Comparison of ENCODE assay signal across 19 mouse cellular contexts in genomic region chr4:76325646-76326045, GRCm38 (mm10).
DNase-seq lines count a peak whose midpoint lies in the region; ATAC-seq and TF ChIP-seq lines count a peak whose summit lies in the region.
"Had no signal": no experiment of that assay in that cellular context is flagged by ENCODE, and none has a peak within 500 bp of the region (broad histone marks: within the 10 kb centered on the region; RNA-seq: fewer than 3 reads in every experiment).

No protein-coding gene starts in this region.

- H3K27me3 ChIP-seq in hindbrain, embryonic 13.5 days, result no peaks in the 10 kb centered on the region
- no peaks in the 10 kb centered on the region for H3K27me3 ChIP-seq in hindbrain, embryonic 16.5 days (replicated peaks; ENCODE audit: control insufficient read depth, insufficient read depth, low read length)
- H3K27me3 ChIP-seq in midbrain, embryonic 11.5 days (ENCODE audit: control insufficient read depth, insufficient read depth, low read length), result no peaks in the 10 kb centered on the region
- no peaks in the 10 kb centered on the region for H3K27me3 ChIP-seq in midbrain, postnatal 0 days (ENCODE audit: insufficient read depth, low read length)
- H3K27me3 ChIP-seq in neural tube, embryonic 14.5 days (ENCODE audit: control insufficient read depth, insufficient read depth, low read length), result no peaks in the 10 kb centered on the region
- H3K27me3 ChIP-seq: forebrain, embryonic 13.5 days; heart, embryonic 13.5 days; hindbrain, embryonic 15.5 days had no signal

- TF ChIP-seq CTCF in midbrain, postnatal 0 days (IDR thresholded peaks at IDR 0.05), result no peak

- no peak overlapping the region for H3K4me3 ChIP-seq in hindbrain, embryonic 13.5 days
- H3K4me3 ChIP-seq in hindbrain, embryonic 16.5 days (ENCODE audit: low read length), result no peak overlapping the region
- no peak overlapping the region for H3K4me3 ChIP-seq in midbrain, embryonic 11.5 days (ENCODE audit: low read depth, low read length)
- no peak overlapping the region for H3K4me3 ChIP-seq in midbrain, postnatal 0 days (ENCODE audit: low read depth, low read length)
- no peak overlapping the region for H3K4me3 ChIP-seq in neural tube, embryonic 14.5 days (ENCODE audit: low read depth, low read length)
- H3K4me3 ChIP-seq: forebrain, embryonic 10.5 days; forebrain, embryonic 13.5 days; heart, adult 2 months; heart, embryonic 10.5 days; heart, embryonic 13.5 days; hindbrain, embryonic 15.5 days had no signal

- H3K9ac ChIP-seq in hindbrain, embryonic 13.5 days, result no peak overlapping the region
- H3K9ac ChIP-seq in hindbrain, embryonic 16.5 days (ENCODE audit: low read depth, low read length), result no peak overlapping the region
- no peak overlapping the region for H3K9ac ChIP-seq in midbrain, embryonic 11.5 days (ENCODE audit: low read length)
- no peak overlapping the region for H3K9ac ChIP-seq in midbrain, postnatal 0 days (replicated peaks; ENCODE audit: low read length, poor library complexity, severe bottlenecking)
- no peak overlapping the region for H3K9ac ChIP-seq in neural tube, embryonic 14.5 days (replicated peaks; ENCODE audit: low read depth, low read length)
- H3K9ac ChIP-seq: forebrain, embryonic 13.5 days; heart, embryonic 13.5 days; hindbrain, embryonic 15.5 days had no signal

- peak; percentile 37; the same call in 1 of the 2 replicates for ATAC-seq in hindbrain, embryonic 13.5 days (ENCODE audit: low FRiP score)
- no peak for ATAC-seq in hindbrain, embryonic 16.5 days
- peak; percentile 31; the same call in 1 of the 2 replicates for ATAC-seq in midbrain, embryonic 11.5 days (ENCODE audit: low FRiP score)
- ATAC-seq in midbrain, postnatal 0 days (ENCODE audit: low FRiP score), result no peak
- peak; percentile 23; the same call in 1 of the 2 replicates for ATAC-seq in neural tube, embryonic 14.5 days (ENCODE audit: low read depth)
- ATAC-seq: CD4-positive, CD25-positive, alpha-beta regulatory T cell, adult 4 months; inflammation-experienced regulatory T-cells, adult 6 months had no signal

- DNase-seq in midbrain, embryonic 11.5 days (ENCODE audit: low spot score, missing footprints), result no peak
- DNase-seq in midbrain, postnatal 0 days (ENCODE audit: low spot score), result no peak
- DNase-seq in neural tube, embryonic 10.5 days (ENCODE audit: extremely low spot score, low spot score), result no peak
- DNase-seq: adrenal gland, adult 2 months; gastrocnemius, postnatal 10 days; gastrocnemius, postnatal 36 days; heart, adult 2 months; heart, postnatal 14 days; heart, postnatal 4 days had no signal

- no peak overlapping the region for H3K27ac ChIP-seq in hindbrain, embryonic 13.5 days
- H3K27ac ChIP-seq in hindbrain, embryonic 16.5 days (ENCODE audit: low read depth, low read length), result no peak overlapping the region
- no peak overlapping the region for H3K27ac ChIP-seq in midbrain, embryonic 11.5 days (ENCODE audit: low read depth, low read length)
- H3K27ac ChIP-seq in midbrain, postnatal 0 days (ENCODE audit: low read depth, low read length), result no peak overlapping the region
- no peak overlapping the region for H3K27ac ChIP-seq in neural tube, embryonic 14.5 days (ENCODE audit: low read depth, low read length)
- H3K27ac ChIP-seq: forebrain, embryonic 10.5 days; heart, adult 2 months; heart, embryonic 10.5 days; heart, embryonic 13.5 days had no signal

- H3K9me3 ChIP-seq in hindbrain, embryonic 13.5 days, result no peaks in the 10 kb centered on the region
- no peaks in the 10 kb centered on the region for H3K9me3 ChIP-seq in hindbrain, embryonic 16.5 days (ENCODE audit: control insufficient read depth, low read length)
- no peaks in the 10 kb centered on the region for H3K9me3 ChIP-seq in midbrain, embryonic 11.5 days (ENCODE audit: control insufficient read depth, low read length)
- H3K9me3 ChIP-seq in midbrain, postnatal 0 days (ENCODE audit: low read length), result no peaks in the 10 kb centered on the region
- H3K9me3 ChIP-seq in neural tube, embryonic 14.5 days (ENCODE audit: control insufficient read depth, low read length), result no peaks in the 10 kb centered on the region
- H3K9me3 ChIP-seq: forebrain, embryonic 10.5 days; forebrain, embryonic 13.5 days; heart, embryonic 10.5 days; heart, embryonic 13.5 days; hindbrain, embryonic 15.5 days had no signal

- no peak overlapping the region for H3K4me2 ChIP-seq in hindbrain, embryonic 13.5 days
- no peak overlapping the region for H3K4me2 ChIP-seq in hindbrain, embryonic 16.5 days (ENCODE audit: low read length)
- H3K4me2 ChIP-seq in midbrain, embryonic 11.5 days, result no peak overlapping the region
- no peak overlapping the region for H3K4me2 ChIP-seq in midbrain, postnatal 0 days (ENCODE audit: low read depth, low read length, poor library complexity, severe bottlenecking)
- no peak overlapping the region for H3K4me2 ChIP-seq in neural tube, embryonic 14.5 days (ENCODE audit: low read depth, low read length)
- H3K4me2 ChIP-seq: forebrain, embryonic 13.5 days; heart, embryonic 13.5 days; hindbrain, embryonic 15.5 days had no signal

- H3K4me1 ChIP-seq in hindbrain, embryonic 13.5 days (replicated peaks), result peaks cover 44% of the 10 kb centered on the region
- peaks cover 28% of the 10 kb centered on the region for H3K4me1 ChIP-seq in hindbrain, embryonic 16.5 days (ENCODE audit: control insufficient read depth, insufficient read depth, low read depth, low read length)
- peaks cover 9% of the 10 kb centered on the region for H3K4me1 ChIP-seq in midbrain, embryonic 11.5 days (ENCODE audit: control insufficient read depth, insufficient read depth, low read length)
- H3K4me1 ChIP-seq in midbrain, postnatal 0 days (ENCODE audit: insufficient read depth, low read length), result peaks cover 7% of the 10 kb centered on the region; the same call in 1 of the 2 replicates
- peaks cover 24% of the 10 kb centered on the region; the same call in 1 of the 2 replicates for H3K4me1 ChIP-seq in neural tube, embryonic 14.5 days (ENCODE audit: control insufficient read depth, insufficient read depth, low read length)

- no peaks in the 10 kb centered on the region for H3K36me3 ChIP-seq in hindbrain, embryonic 13.5 days
- H3K36me3 ChIP-seq in hindbrain, embryonic 16.5 days (ENCODE audit: control insufficient read depth, insufficient read depth, low read length), result no peaks in the 10 kb centered on the region
- H3K36me3 ChIP-seq in midbrain, embryonic 11.5 days (ENCODE audit: control insufficient read depth, insufficient read depth, low read length), result no peaks in the 10 kb centered on the region
- H3K36me3 ChIP-seq in midbrain, postnatal 0 days (ENCODE audit: insufficient read depth, low read length), result no peaks in the 10 kb centered on the region
- H3K36me3 ChIP-seq in neural tube, embryonic 14.5 days (ENCODE audit: control insufficient read depth, insufficient read depth, low read length), result no peaks in the 10 kb centered on the region
- H3K36me3 ChIP-seq: forebrain, embryonic 10.5 days; heart, embryonic 10.5 days; heart, embryonic 13.5 days; hindbrain, embryonic 15.5 days had no signal

- WGBS in hindbrain, embryonic 13.5 days, result 98% methylated on average over 3 of the region's 3 CpGs
- 91% methylated on average over 3 of the region's 3 CpGs for WGBS in hindbrain, embryonic 16.5 days
- WGBS in midbrain, embryonic 11.5 days, result 86% methylated on average over 3 of the region's 3 CpGs
- 74% methylated on average over 3 of the region's 3 CpGs for WGBS in midbrain, postnatal 0 days
- 89% methylated on average over 3 of the region's 3 CpGs for WGBS in neural tube, embryonic 14.5 days

Comparison
In these comparisons a context has a peak if more than half of its experiments do, and no peak if none do; other contexts are left out.
1. ATAC-seq: peak in hindbrain, embryonic 13.5 days (single experiment), midbrain, embryonic 11.5 days (single experiment) and neural tube, embryonic 14.5 days (single experiment); none in hindbrain, embryonic 16.5 days (single experiment) and midbrain, postnatal 0 days (single experiment).